Mouse (Mus musculus) lung, postnatal 14 days (tissue): ENCODE measurements around the gene Mia3.
"Not testable (repeated sequence)": the region's sequence is repeated elsewhere in the genome, so short reads cannot be mapped to it uniquely, and the experiment has no call there.

Source experiments
- DNase-seq: peaks from one replicate; pipeline ENCODE4 v3.0.0; 2021

The Mia3 gene

DNA sequence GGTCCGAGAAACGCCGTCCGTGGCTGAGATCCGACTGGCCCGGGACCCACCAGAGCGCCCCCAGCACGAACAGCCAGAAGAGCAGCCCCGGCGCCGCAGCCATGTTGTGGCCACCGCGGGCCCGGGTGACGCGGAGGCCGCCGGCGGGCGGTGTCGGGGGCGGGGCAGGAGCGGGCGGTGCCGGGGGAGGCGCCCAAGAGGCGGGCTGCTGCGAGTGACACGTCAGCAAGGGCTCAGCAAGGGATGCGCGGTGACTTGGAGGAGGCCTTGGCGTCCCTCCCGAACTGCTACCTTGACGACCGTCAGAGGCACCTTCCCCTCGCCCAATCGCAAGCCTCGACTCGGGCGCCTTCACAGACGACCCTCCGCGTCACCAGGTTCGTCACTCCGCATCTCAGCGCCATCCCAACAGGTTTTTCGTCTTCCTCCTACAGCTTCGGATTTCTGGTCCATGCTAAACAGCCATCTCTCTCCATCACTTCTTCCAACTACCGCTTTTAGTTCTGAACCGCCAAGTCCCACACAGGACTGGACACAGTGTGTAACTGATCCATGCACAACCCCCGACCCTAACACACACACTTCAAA is at the start of gene Mia3:
TSS of gene Mia3 (minus strand) at position 127 of the 588 bp plus-strand sequence.
- DNase-seq: peak; percentile 94

- DNase-seq: no peak
Measured at GRCm38 (mm10) chr1:183417873-183418272, 48.5 kb upstream of the Mia3 start, which contains the start of gene Hhipl2. Gene Hhipl2 (plus strand): TSS chr1:183418215.

- no peak for DNase-seq
Measured at GRCm38 (mm10) chr1:183414081-183414727, 44.9 kb upstream of the Mia3 start.

- no peak for DNase-seq
Measured at GRCm38 (mm10) chr1:183403396-183403795, 34.0 kb upstream of the Mia3 start.

DNA sequence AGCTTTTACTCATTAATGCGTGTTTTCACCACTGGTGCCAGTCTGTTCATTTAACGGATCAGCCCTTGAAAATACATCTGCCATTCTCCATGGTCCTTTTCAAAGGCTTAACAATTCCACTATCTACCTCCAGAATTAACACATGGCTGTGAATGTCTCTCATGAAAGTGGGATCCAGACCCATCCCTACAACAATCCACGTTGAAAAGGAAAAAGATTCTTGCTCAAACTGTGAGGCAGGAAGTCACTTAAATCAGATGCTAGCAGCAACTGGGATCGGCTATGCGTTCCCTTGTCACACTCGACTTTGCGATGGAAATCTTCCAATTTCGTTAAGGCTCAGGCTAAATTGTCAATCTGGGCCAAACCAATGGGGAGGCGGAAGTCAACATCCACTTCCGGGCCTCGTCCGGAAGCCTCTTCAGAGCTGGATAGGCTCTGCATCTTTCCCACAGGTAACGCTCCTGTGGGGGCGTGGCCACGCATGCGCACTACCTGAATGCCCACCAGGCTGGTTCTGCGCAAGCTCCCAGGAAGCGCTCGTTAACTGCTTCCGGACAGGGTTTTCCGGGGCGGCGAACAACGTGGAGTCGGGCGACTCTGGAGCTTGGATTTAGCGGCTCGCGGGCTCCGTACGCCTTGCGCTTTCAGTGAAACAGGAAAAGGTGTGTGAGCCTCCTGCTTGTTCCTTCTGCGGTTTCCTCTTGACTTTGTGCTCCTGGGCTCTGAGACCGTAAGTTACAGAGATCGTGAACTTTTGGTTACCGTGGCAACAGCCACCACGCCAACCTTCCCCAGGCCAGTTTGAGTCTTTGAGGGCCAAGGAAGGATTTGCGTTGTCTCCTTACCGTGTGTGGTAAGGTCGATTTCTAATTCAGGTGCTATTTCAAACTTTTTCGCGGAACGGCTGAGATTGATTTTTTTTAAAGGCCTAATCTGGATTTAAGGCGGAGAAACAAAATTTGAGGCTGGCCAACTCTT is 19.4 kb upstream of the Mia3 start, which contains the start of gene Taf1a:
TSS of gene Taf1a (plus strand) at position 556 of the 981 bp plus-strand sequence.
- DNase-seq: peak; percentile 90

DNA sequence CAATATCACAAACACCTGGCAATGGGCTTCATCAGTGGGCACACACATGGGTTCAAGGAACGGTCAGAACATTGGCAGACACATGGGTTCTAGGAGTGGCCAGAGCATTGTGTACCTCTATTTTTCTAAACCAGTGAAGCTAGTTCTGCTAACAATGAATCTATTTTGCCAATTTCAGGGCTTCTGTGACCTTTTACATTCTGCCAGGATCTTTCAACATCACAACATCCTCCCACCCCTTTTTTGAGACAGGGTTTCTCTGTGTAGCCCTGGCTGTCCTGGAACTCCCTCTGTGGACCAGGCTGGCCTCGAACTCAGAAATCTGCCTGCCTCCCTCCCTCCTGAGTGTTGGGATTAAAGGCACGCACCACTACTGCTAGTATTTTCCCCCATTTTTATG is 18.1 kb upstream of the Mia3 start:
- DNase-seq: not testable (repeated sequence)

GRCm38 (mm10) chr1:183382621-183383020 is 13.3 kb upstream of the Mia3 start:
- DNase-seq: no peak

- no peak for DNase-seq
Measured at GRCm38 (mm10) chr1:183381816-183382215, 12.5 kb upstream of the Mia3 start.

- not testable (repeated sequence) for DNase-seq
Measured at GRCm38 (mm10) chr1:183379376-183379775, 10.0 kb upstream of the Mia3 start.

DNA sequence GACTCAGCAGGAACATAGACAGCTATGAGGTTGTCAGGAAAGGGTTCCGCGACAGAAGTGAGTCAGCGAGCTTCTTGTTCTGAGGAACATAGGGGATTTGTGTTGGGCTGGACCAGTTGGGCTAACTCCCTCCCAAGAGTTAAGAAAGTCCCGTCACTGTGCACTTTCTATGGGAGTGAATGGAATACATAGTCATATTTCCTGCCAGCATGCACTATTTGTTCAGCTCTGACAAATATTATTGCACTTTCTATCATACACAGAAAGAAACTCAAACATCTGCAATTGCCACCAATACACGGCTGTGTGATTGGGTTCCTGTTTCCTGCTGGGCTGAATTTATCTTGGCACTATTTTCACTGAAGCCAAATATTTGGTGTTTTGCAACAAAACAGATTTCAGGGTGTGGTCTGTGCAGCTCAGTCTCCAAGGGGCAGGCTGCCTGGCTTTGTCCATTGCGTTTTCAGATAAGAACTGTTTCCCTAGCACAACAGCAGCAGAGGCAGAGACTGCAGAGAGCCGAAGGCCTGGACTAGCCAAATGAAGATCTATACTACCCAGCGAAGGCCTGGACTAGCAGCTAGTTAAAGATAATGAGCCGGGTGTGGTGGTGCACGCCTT is 9.1 kb upstream of the Mia3 start:
- DNase-seq: peak; percentile 15

GRCm38 (mm10) chr1:183377045-183377444 is 7.7 kb upstream of the Mia3 start:
- DNase-seq: no peak

GRCm38 (mm10) chr1:183374728-183375127 is 5.4 kb upstream of the Mia3 start:
- DNase-seq: no peak

GRCm38 (mm10) chr1:183368601-183369400 is 552 bp downstream of the Mia3 start:
- DNase-seq: peak; percentile 12

DNA sequence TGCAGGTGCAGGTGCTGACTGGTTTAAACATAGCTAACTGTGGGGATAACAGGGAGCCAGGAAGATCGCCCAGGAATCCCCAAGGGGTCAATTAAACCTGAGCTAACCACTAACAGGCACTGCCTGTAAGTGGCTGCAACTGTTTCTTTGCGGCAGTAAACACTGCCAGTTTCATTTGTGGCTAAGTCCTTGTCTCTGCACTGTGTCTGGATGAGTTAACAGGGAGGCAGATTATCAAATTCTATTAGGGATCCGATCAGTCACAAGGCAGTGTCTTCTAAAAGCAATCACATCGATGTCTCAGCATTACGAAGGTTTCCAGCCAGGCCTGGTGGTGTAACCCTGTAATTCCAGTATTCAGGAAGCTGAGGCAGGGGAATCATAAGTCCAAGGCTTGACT is 3.0 kb downstream of the Mia3 start:
- no peak for DNase-seq

- DNase-seq: no peak
Measured at GRCm38 (mm10) chr1:183363577-183363867, 5.8 kb downstream of the Mia3 start.

DNA sequence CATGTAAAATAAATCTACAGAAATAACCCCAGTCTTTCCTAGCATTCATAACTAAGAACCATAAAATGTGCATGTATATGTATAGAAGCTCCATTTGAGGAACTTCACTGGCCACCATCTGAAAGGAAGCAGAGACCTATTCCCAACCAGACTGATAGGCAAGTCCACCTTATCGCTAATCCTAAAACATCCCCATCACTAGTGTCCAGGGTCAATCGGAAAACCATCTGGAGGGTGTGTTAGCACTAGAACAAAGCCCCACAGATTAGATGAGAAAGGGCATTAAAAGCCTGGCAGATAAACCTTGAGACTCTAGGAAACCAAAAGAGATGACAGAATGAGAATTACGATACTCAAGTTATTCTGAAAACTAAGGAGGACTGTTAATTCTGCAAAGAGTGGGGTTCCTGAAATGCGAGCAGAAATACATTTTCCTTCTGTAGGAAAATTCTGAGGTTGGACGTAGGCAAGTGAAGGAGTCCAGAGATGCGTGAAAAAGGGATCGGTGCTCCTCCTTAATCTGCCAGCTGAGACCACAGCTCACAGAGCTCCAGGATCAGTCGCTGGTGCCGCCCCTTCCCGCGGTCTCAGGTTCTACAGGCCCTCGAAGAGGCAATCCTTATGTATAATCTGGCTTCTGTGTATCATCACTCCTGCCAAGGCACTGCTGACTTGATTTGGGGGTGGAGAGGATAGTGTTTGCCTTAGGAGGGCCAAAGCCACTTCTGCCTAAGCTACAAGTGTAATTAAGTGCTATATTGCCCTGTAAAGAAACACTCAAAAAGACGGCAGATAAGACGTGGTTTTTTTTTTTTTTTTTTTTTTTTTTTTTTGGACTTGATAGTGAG is 6.4 kb downstream of the Mia3 start:
- DNase-seq: no peak

DNA sequence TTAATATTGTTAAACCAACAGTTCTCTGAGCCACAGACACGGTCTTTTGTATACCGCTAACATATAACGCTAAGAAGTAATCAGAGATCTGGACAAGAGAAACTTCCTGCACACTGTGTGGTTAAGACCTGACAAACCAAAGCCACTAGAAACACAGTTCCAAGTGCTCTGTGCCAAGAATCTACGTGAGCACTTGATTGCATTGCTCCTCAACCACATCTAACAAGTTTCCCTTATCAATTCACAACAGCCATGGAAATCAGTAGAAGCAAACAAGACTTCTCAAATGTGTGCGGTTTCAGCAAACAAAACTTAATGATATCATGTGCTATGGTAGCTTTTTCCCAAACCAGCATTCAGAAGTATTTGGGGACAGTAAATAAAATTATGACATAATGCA is 7.1 kb downstream of the Mia3 start:
- DNase-seq: no peak

DNA sequence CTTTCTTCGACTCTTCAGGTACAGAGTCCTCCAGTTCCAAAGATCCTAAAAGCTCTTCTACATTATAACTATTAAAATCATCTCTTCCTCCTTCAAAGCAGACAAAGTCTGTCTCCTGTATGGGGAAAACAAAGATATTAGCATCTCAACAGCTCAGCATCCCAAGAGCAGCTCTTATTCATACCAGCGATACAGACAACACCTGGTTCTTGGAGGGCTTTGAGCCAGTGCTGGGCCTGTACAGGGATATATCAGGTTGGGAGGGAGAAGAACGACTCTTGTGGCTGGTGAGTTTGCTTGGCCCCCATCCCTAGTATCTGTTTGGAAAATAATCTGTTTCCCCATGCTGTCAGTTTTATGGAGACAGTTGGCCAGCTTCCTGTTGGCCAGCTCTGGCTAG is 10.5 kb downstream of the Mia3 start:
- no peak for DNase-seq

DNA sequence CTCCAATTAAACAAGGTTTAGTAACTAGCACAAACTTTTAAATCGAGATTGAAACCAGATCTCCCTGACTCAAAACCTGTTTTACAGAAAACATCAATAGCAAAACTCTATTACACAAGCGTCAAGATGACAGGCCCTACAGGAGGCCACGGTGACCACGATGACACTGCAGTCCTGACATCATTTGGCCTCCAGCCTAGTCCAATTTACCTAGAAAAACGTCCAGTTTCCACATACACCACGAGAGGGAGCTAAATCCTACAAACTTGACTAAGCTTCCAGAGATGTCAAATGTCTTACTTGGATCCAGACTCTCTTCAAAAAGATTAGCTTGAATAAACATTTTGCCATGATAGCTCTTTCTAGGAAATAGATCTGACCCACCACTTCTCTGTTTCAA is 19.5 kb downstream of the Mia3 start:
- peak; percentile 61 for DNase-seq

DNA sequence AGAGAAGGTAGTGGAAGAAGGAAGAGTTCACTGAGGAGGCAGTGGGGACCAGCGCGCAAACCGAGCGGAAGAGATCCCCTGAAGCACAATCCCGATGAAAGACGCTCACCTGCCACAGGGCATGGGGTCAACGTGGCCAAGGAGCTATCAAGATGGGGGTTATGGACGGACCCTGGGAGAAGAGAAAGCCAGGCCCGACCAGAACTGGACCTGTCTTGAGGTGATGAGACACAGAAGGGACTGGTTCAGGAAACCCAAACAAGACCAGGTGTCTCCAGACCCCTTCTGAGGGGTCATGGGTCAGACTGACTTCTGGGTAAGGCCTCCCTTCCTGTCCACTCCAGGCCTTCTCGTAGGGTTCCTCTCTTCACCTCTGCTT is 23.5 kb downstream of the Mia3 start:
- no peak for DNase-seq
